Mouse (Mus musculus): ENCODE data around the gene Mad2l1bp.

DNA sequence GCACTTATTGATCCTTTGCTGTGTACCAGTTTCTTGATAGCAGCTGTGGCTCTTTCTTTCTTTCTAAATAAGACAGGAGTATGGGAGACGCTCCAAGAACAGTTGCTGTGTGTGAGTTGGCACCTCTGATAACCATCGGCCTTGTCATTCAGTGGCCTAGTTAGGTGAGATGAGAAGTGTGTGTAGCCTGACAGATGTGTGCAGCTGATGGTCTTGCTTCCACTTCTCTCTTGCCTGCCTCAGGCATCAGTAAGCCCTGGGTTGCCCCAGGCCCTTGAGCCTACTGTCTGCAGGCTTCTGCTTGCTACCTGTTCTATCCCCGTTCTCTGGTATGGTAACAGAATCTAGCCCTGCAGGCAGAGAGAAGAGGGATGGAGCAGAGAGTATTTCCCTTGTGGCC, 36.5 kb downstream of the Mad2l1bp start:
- TF ChIP-seq POLR2A (IDR thresholded peaks at IDR 0.05; ENCODE audit: borderline replicate concordance, extremely low read depth, low read depth, low read length) (no peak), CTCF (IDR thresholded peaks at IDR 0.05; ENCODE audit: insufficient read depth, low read length) (no peak)
